Mouse (Mus musculus) lung, adult 2 months (tissue): ENCODE data around the gene Hebp2.
A peak's percentile ranks its signal among the peaks of the same experiment; 100 is the strongest.

Source experiments
- CTCF ChIP-seq: fragments of 200-500 bp; IDR thresholded peaks from 2 replicates; pipeline ENCODE4 v1.5.1; 2011; ENCODE audit warnings: mild to moderate bottlenecking, low read length, control low read depth; ENCODE audit not compliant: insufficient read depth
- POLR2A ChIP-seq: fragments of 200-500 bp; IDR thresholded peaks from 2 replicates; pipeline ENCODE4 v1.6.1; 2011; ENCODE audit warnings: low read depth, mild to moderate bottlenecking, control low read depth, low read length, borderline replicate concordance; ENCODE audit errors: extremely low read depth

- TF ChIP-seq CTCF: peak; percentile 50; the same call in 1 of the 2 replicates
- TF ChIP-seq POLR2A: no peak
These were observed at the start of gene Hebp2 for GRCm38 (mm10) chr10:18545813-18546235.
